Mouse (Mus musculus): Measurements from ENCODE around the gene Dennd2a. TPM values are rescaled to one million over a fixed set of nuclear protein-coding genes. Genes with fewer than 3 reads are reported as not detected.

Gene Dennd2a
- total RNA-seq, 4 experiments from 2014 or later: 7.3 to 14.8 (median 10.4) TPM

- peak; percentile 62 for DNase-seq
Observed at GRCm38 (mm10) chr6:39515040-39515738, 42.5 kb downstream of the Dennd2a start.

- DNase-seq: no peak
Observed at GRCm38 (mm10) chr6:39503476-39503875, 54.2 kb downstream of the Dennd2a start.

- DNase-seq: no peak
Observed at GRCm38 (mm10) chr6:39497165-39497564, 60.5 kb downstream of the Dennd2a start.

- peak; percentile 25 for DNase-seq
Observed at GRCm38 (mm10) chr6:39493129-39493714, 64.4 kb downstream of the Dennd2a start.

GRCm38 (mm10) chr6:39492161-39492560, 65.5 kb downstream of the Dennd2a start:
- no peak for DNase-seq

- no peak for DNase-seq
Observed at GRCm38 (mm10) chr6:39491203-39491602, 66.5 kb downstream of the Dennd2a start.

GRCm38 (mm10) chr6:39488292-39488691, 69.4 kb downstream of the Dennd2a start:
- DNase-seq: no peak

- DNase-seq: no peak
Observed at GRCm38 (mm10) chr6:39483656-39484055, 74.0 kb downstream of the Dennd2a start.

- DNase-seq: no peak
Observed at GRCm38 (mm10) chr6:39478509-39479150, 79.0 kb downstream of the Dennd2a start.

- no peak for DNase-seq
Observed at GRCm38 (mm10) chr6:39476617-39477016, 81.0 kb downstream of the Dennd2a start.

GRCm38 (mm10) chr6:39474424-39474823, 83.2 kb downstream of the Dennd2a start:
- DNase-seq: no peak

GRCm38 (mm10) chr6:39472837-39473236, 84.8 kb downstream of the Dennd2a start:
- DNase-seq: no peak

- no peak for DNase-seq
Observed at GRCm38 (mm10) chr6:39472271-39472670, 85.4 kb downstream of the Dennd2a start.

GRCm38 (mm10) chr6:39470076-39470475, 87.6 kb downstream of the Dennd2a start:
- DNase-seq: no peak

GRCm38 (mm10) chr6:39469427-39469826, 88.2 kb downstream of the Dennd2a start:
- DNase-seq: no peak

- peak; percentile 45 for DNase-seq
Observed at GRCm38 (mm10) chr6:39462621-39463538, 94.8 kb downstream of the Dennd2a start.

- no peak for DNase-seq
Observed at GRCm38 (mm10) chr6:39460040-39460439, 97.6 kb downstream of the Dennd2a start.

- no peak for DNase-seq
Observed at GRCm38 (mm10) chr6:39455339-39456160, 102.1 kb downstream of the Dennd2a start.

GRCm38 (mm10) chr6:39454616-39455015, 103.1 kb downstream of the Dennd2a start:
- no peak for DNase-seq

- DNase-seq: no peak
Observed at GRCm38 (mm10) chr6:39453564-39453963, 104.1 kb downstream of the Dennd2a start.

GRCm38 (mm10) chr6:39451033-39451432, 106.6 kb downstream of the Dennd2a start:
- no peak for DNase-seq

- DNase-seq: no peak
Observed at GRCm38 (mm10) chr6:39450580-39450979, 107.1 kb downstream of the Dennd2a start.

Data from adrenal gland, adult 8-10 months (tissue).